Mouse (Mus musculus) testis, adult 2 months (tissue): Measurements from ENCODE around the gene Chrne.
A peak's percentile ranks its signal among the peaks of the same experiment; 100 is the strongest.

Experiments used
- CTCF ChIP-seq: fragments of 200-500 bp; IDR thresholded peaks from 2 replicates; pipeline ENCODE4 v1.5.1; 2012; ENCODE audit warnings: low read depth, mild to moderate bottlenecking, inconsistent platforms, low read length, moderate library complexity; ENCODE audit not compliant: control insufficient read depth, insufficient read depth, insufficient replicate concordance
- POLR2A ChIP-seq: fragments of 200-500 bp; IDR thresholded peaks from 2 replicates; pipeline ENCODE4 v1.6.1; 2012; ENCODE audit warnings: low read depth, mild to moderate bottlenecking, inconsistent platforms, low read length, moderate library complexity; ENCODE audit not compliant: control insufficient read depth

DNA sequence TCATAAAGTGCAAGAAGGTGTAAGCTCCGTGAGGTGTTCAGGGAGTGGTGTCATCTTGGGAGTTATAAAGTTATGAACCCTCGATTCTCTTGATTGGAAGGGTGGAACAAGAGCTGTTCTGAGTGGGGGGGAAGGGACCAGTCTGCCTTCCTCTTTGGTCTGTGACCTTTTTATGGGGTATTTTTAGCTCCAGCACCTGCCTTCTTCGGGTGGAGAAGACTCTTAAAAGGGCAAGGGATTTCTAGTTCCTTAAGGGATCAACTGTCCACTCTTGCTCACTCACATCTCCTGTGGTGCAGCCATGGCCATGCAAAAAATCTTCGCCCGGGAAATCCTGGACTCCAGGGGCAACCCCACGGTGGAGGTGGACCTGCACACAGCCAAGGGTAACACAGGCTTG is 38.6 kb upstream of the Chrne start:
- TF ChIP-seq POLR2A (0 out of 2 replicates have a peak, but pooled peaks have one; percentile 12), CTCF (no peak)
